Mouse (Mus musculus) telencephalon, adult 2 months (tissue): ENCODE results near the gene Mrps12.
A peak's percentile ranks its signal among the peaks of the same experiment; 100 is the strongest.

ENCODE experiments used
- DNase-seq: peaks from one replicate; pipeline ENCODE4 v3.0.0-alpha.2; 2011; ENCODE audit warnings: low read depth, low spot score

Mrps12 gene

GRCm38 (mm10) chr7:28741709-28742438, at the start of gene Mrps12, which contains the start of gene Sars2:
Gene Mrps12 (minus strand): TSS chr7:28741820.
Gene Sars2 (plus strand): TSS chr7:28741992.
- peak; percentile 99 for DNase-seq

- no peak for DNase-seq
These were observed 48.6 kb upstream of the Mrps12 start for GRCm38 (mm10) chr7:28790066-28790806.

- no peak for DNase-seq
These were observed 47.6 kb upstream of the Mrps12 start for GRCm38 (mm10) chr7:28789235-28789634.

GRCm38 (mm10) chr7:28788307-28789195, 46.9 kb upstream of the Mrps12 start, which contains the start of gene Rinl:
Gene Rinl (plus strand): TSS chr7:28788969.
- DNase-seq = no peak

- no peak for DNase-seq
These were observed 46.3 kb upstream of the Mrps12 start for GRCm38 (mm10) chr7:28787884-28788283.

GRCm38 (mm10) chr7:28785161-28785560, 43.5 kb upstream of the Mrps12 start:
- no peak for DNase-seq

- no peak for DNase-seq
These were observed 39.6 kb upstream of the Mrps12 start for GRCm38 (mm10) chr7:28781261-28781663.

GRCm38 (mm10) chr7:28780857-28781256, 39.2 kb upstream of the Mrps12 start:
- DNase-seq = no peak

GRCm38 (mm10) chr7:28780067-28780658, 38.5 kb upstream of the Mrps12 start:
- peak; percentile 77 for DNase-seq

- DNase-seq = no peak
These were observed 37.2 kb upstream of the Mrps12 start for GRCm38 (mm10) chr7:28778825-28779224.

GRCm38 (mm10) chr7:28775129-28775528, 33.5 kb upstream of the Mrps12 start:
- no peak for DNase-seq

- no peak for DNase-seq
These were observed 32.5 kb upstream of the Mrps12 start for GRCm38 (mm10) chr7:28774164-28774563.

GRCm38 (mm10) chr7:28773163-28773562, 31.5 kb upstream of the Mrps12 start:
- DNase-seq = no peak

GRCm38 (mm10) chr7:28771867-28772266, 30.2 kb upstream of the Mrps12 start:
- DNase-seq = no peak

- no peak for DNase-seq
These were observed 28.7 kb upstream of the Mrps12 start for GRCm38 (mm10) chr7:28770309-28770708.

- DNase-seq = no peak
These were observed 27.9 kb upstream of the Mrps12 start for GRCm38 (mm10) chr7:28769414-28769958.

GRCm38 (mm10) chr7:28767462-28767965, 25.9 kb upstream of the Mrps12 start, which contains the start of gene Nfkbib:
Gene Nfkbib (minus strand): TSS chr7:28767512.
- no peak for DNase-seq

GRCm38 (mm10) chr7:28766910-28767309, 25.3 kb upstream of the Mrps12 start:
- DNase-seq = no peak

- peak; percentile 99 for DNase-seq
These were observed 24.7 kb upstream of the Mrps12 start, which contains the start of gene Sirt2 for GRCm38 (mm10) chr7:28766173-28766879. Gene Sirt2 (plus strand): TSS chr7:28766735.

GRCm38 (mm10) chr7:28765211-28765610, 23.6 kb upstream of the Mrps12 start:
- DNase-seq = no peak
